Mouse (Mus musculus) midbrain, postnatal 0 days (tissue): ENCODE measurements around the gene Gm20696. TPM values are rescaled to one million over a fixed set of nuclear protein-coding genes. Genes with fewer than 3 reads are reported as not detected.

Experiments
- ATAC-seq: fragments of 200-750 bp; cut with Nextera tagmentation; 2 replicates; pipeline ENCODE4 v1.8.0; 2017; ENCODE audit warnings: moderate number of reproducible peaks, mild to moderate bottlenecking, moderate TSS enrichment, moderate library complexity; ENCODE audit not compliant: low FRiP score
- DNase-seq: peaks from one replicate; pipeline ENCODE4 v3.0.0-alpha.2; 2015; ENCODE audit warnings: low spot score
- H3K27ac ChIP-seq: fragments of 300-500 bp; sonication (generic); 2 replicates; pipeline ENCODE4 v1.5.1; 2014; ENCODE audit warnings: low read depth, mild to moderate bottlenecking, low read length, mixed read lengths
- H3K27me3 ChIP-seq: fragments of 300-500 bp; sonication (generic); 2 replicates; pipeline ENCODE4 v1.6.1; 2014; ENCODE audit warnings: low read length, control low read depth, mixed read lengths; ENCODE audit not compliant: insufficient read depth
- H3K36me3 ChIP-seq: fragments of 300-500 bp; sonication (generic); 2 replicates; pipeline ENCODE4 v1.6.1; 2014; ENCODE audit warnings: low read length, control low read depth, mixed read lengths; ENCODE audit not compliant: insufficient read depth
- H3K4me1 ChIP-seq: fragments of 300-500 bp; sonication (generic); 2 replicates; pipeline ENCODE4 v1.6.1; 2014; ENCODE audit warnings: mild to moderate bottlenecking, control low read depth, antibody characterized with exemption, low read length, mixed read lengths; ENCODE audit not compliant: insufficient read depth
- H3K4me2 ChIP-seq: fragments of 300-500 bp; sonication (generic); 2 replicates; pipeline ENCODE4 v1.6.1; 2014; ENCODE audit warnings: low read depth, mild to moderate bottlenecking, low read length, mixed read lengths; ENCODE audit not compliant: poor library complexity, severe bottlenecking
- H3K4me3 ChIP-seq: fragments of 300-500 bp; sonication (generic); 2 replicates; pipeline ENCODE4 v1.5.1; 2014; ENCODE audit warnings: low read depth, mild to moderate bottlenecking, low read length, moderate library complexity
- H3K9ac ChIP-seq: fragments of 300-500 bp; sonication (generic); replicated peaks from 2 replicates; pipeline ENCODE4 v1.6.1; 2014; ENCODE audit warnings: mild to moderate bottlenecking, low read length, moderate library complexity, mixed read lengths; ENCODE audit not compliant: poor library complexity, severe bottlenecking
- H3K9me3 ChIP-seq: fragments of 300-500 bp; sonication (generic); 2 replicates; pipeline ENCODE4 v1.6.1; 2016; ENCODE audit warnings: low read length, control low read depth
- CTCF ChIP-seq: IDR thresholded peaks from 2 replicates; pipeline ENCODE4 v1.5.1; 2016; ENCODE audit warnings: antibody characterized with exemption, mild to moderate bottlenecking
- WGBS: fragments of 180-500 bp; shearing (Covaris S2); extraction: QIAGEN DNeasy Blood & Tissue Kit; methylation state at CpG from one replicate; pipeline ENCODE4 v1.1.7; 2014; 5-methylcytosine and 5-hydroxymethylcytosine counted together
- polyA plus RNA-seq: library from polyadenylated mRNA; unstranded; fragments of >200 nt; fragmentation: Nextera tagmentation; extraction: Ambion mirVana; gene quantifications from 2 replicates; pipeline ENCODE4 v1.2.1, GENCODE M21; 2015
- total RNA-seq: library from RNA; depleted of rRNA; stranded (reverse); fragments of >200 nt; gene quantifications from 2 replicates; pipeline ENCODE4 v1.2.3, GENCODE M21; 2014

The Gm20696 gene
- total and polyA plus RNA-seq, 2 experiments from 2014 or later, result 1.1 to 2.9 TPM

GRCm38 (mm10) chr6:99566921-99567320 is 99.7 kb downstream of the Gm20696 start:
- no peak for DNase-seq
- no peak for ATAC-seq
- no peak overlapping the region for H3K4me2 ChIP-seq
- no peaks in the 10 kb centered on the region for H3K36me3 ChIP-seq
- 78% methylated on average over 8 of the region's 8 CpGs for WGBS
- H3K27ac ChIP-seq, result no peak overlapping the region
- no peaks in the 10 kb centered on the region for H3K9me3 ChIP-seq
- H3K4me3 ChIP-seq, result no peak overlapping the region
- no peak for TF ChIP-seq CTCF
- no peaks in the 10 kb centered on the region for H3K27me3 ChIP-seq
- no peak overlapping the region for H3K9ac ChIP-seq
- no peaks in the 10 kb centered on the region for H3K4me1 ChIP-seq

GRCm38 (mm10) chr6:99564766-99565165 is 101.8 kb downstream of the Gm20696 start:
- 79% methylated on average over 3 of the region's 3 CpGs for WGBS

GRCm38 (mm10) chr6:99556950-99557349 is 109.6 kb downstream of the Gm20696 start:
- ATAC-seq, result no peak
- no peak overlapping the region for H3K9ac ChIP-seq
- WGBS, result 88% methylated on average over 5 of the region's 5 CpGs
- H3K4me3 ChIP-seq, result no peak overlapping the region
- H3K4me1 ChIP-seq, result no peaks in the 10 kb centered on the region
- H3K36me3 ChIP-seq, result no peaks in the 10 kb centered on the region
- no peaks in the 10 kb centered on the region for H3K27me3 ChIP-seq
- no peak for TF ChIP-seq CTCF
- no peak overlapping the region for H3K27ac ChIP-seq
- DNase-seq, result no peak
- no peaks in the 10 kb centered on the region for H3K9me3 ChIP-seq
- H3K4me2 ChIP-seq, result no peak overlapping the region

More at GRCm38 (mm10) chr6:99564766-99565165, 101.8 kb downstream of the Gm20696 start:
- Histone ChIP-seq H3K4me2 (no peak overlapping the region), H3K27me3 (no peaks in the 10 kb centered on the region), H3K9me3 (no peaks in the 10 kb centered on the region), H3K27ac (no peak overlapping the region), H3K4me3 (no peak overlapping the region), H3K9ac (no peak overlapping the region), H3K36me3 (no peaks in the 10 kb centered on the region), H3K4me1 (no peaks in the 10 kb centered on the region)
- DNase-seq, result no peak
- TF ChIP-seq CTCF, result no peak
- no peak for ATAC-seq

- Histone ChIP-seq H3K27ac (no peak overlapping the region), H3K9ac (no peak overlapping the region), H3K27me3 (no peaks in the 10 kb centered on the region), H3K9me3 (no peaks in the 10 kb centered on the region), H3K4me2 (no peak overlapping the region), H3K4me1 (no peaks in the 10 kb centered on the region), H3K4me3 (no peak overlapping the region), H3K36me3 (no peaks in the 10 kb centered on the region)
- ATAC-seq (no peak), DNase-seq (no peak)
- no peak for TF ChIP-seq CTCF
- WGBS, result 88% methylated on average over 1 of the region's 1 CpGs
These were observed 113.8 kb downstream of the Gm20696 start for GRCm38 (mm10) chr6:99552816-99553215.

- Histone ChIP-seq H3K27ac (no peak overlapping the region), H3K9ac (no peak overlapping the region), H3K9me3 (no peaks in the 10 kb centered on the region), H3K4me3 (no peak overlapping the region), H3K27me3 (no peaks in the 10 kb centered on the region), H3K36me3 (no peaks in the 10 kb centered on the region), H3K4me1 (no peaks in the 10 kb centered on the region), H3K4me2 (no peak overlapping the region)
- WGBS, result 98% methylated on average over 2 of the region's 2 CpGs
- no peak for TF ChIP-seq CTCF
- DNase-seq, result no peak
- ATAC-seq, result no peak
These were observed 120.2 kb downstream of the Gm20696 start for GRCm38 (mm10) chr6:99546416-99546815.

- Histone ChIP-seq H3K4me2 (no peak overlapping the region), H3K9me3 (no peaks in the 10 kb centered on the region), H3K27me3 (no peaks in the 10 kb centered on the region), H3K9ac (no peak overlapping the region), H3K36me3 (no peaks in the 10 kb centered on the region), H3K4me3 (no peak overlapping the region), H3K27ac (no peak overlapping the region), H3K4me1 (no peaks in the 10 kb centered on the region)
- no peak for ATAC-seq
- 76% methylated on average over 6 of the region's 6 CpGs for WGBS
- TF ChIP-seq CTCF, result no peak
- DNase-seq, result no peak
These were observed 121.2 kb downstream of the Gm20696 start for GRCm38 (mm10) chr6:99545437-99545836.
